Mouse (Mus musculus) small intestine, adult 2 months (tissue): ENCODE results near the gene Abcg2.

ENCODE experiments used
- CTCF ChIP-seq: fragments of 200-500 bp; IDR thresholded peaks from 2 replicates; pipeline ENCODE4 v1.5.1; 2012; ENCODE audit warnings: low read depth, mild to moderate bottlenecking, control low read depth, inconsistent platforms, low read length, moderate library complexity, mixed read lengths; ENCODE audit not compliant: insufficient replicate concordance, insufficient read length; ENCODE audit errors: extremely low read depth
- POLR2A ChIP-seq: fragments of 200-500 bp; IDR thresholded peaks from 2 replicates; pipeline ENCODE4 v1.6.1; 2012; ENCODE audit warnings: low read depth, mild to moderate bottlenecking, control low read depth, inconsistent platforms, low read length, moderate library complexity

- TF ChIP-seq CTCF (no peak), POLR2A (no peak)
Observed at GRCm38 (mm10) chr6:58694257-58694656, 109.9 kb downstream of the Abcg2 start.
